Mouse (Mus musculus): ENCODE measurements around the gene Slc25a29.

- TF ChIP-seq CTCF (conservative IDR thresholded peaks at IDR 0.05; ENCODE audit: insufficient read depth, insufficient read length, low read depth, low read length) (no peak), POLR2A (IDR thresholded peaks at IDR 0.05; ENCODE audit: low read depth, low read length) (no peak)
Observed at GRCm38 (mm10) chr12:108812463-108812862, 23.2 kb downstream of the Slc25a29 start.

All from kidney, adult 2 months (tissue).